Mouse (Mus musculus): ENCODE measurements at regions not wholly inside any gene's neighbourhood (a gene's known extent, or its start where the extent isn't known, plus 50 kb on each side); places are given as distances from the start of the nearest gene placed in this dataset.

GRCm38 (mm10) chr2:166351984-166352383 lies 196.5 kb upstream of the Sulf2 start:
- DNase-seq, result no peak

- DNase-seq, result no peak
Measured at GRCm38 (mm10) chr2:166351581-166351980, 196.1 kb upstream of the Sulf2 start.

- no peak for DNase-seq
Measured at GRCm38 (mm10) chr2:166348654-166349053, 193.2 kb upstream of the Sulf2 start.

GRCm38 (mm10) chr2:166346421-166347182 lies 191.1 kb upstream of the Sulf2 start:
- no peak for DNase-seq

- DNase-seq, result no peak
Measured at GRCm38 (mm10) chr2:166343551-166344340, 188.3 kb upstream of the Sulf2 start.

GRCm38 (mm10) chr2:166342407-166342806 lies 186.9 kb upstream of the Sulf2 start:
- peak; percentile 76 for DNase-seq

- no peak for DNase-seq
Measured at GRCm38 (mm10) chr2:166340196-166340595, 184.7 kb upstream of the Sulf2 start.

- DNase-seq, result no peak
Measured at GRCm38 (mm10) chr2:166339427-166339826, 184.0 kb upstream of the Sulf2 start.

- peak; percentile 42 for DNase-seq
Measured at GRCm38 (mm10) chr2:166338396-166339085, 183.1 kb upstream of the Sulf2 start.

GRCm38 (mm10) chr2:166337666-166338065 lies 182.2 kb upstream of the Sulf2 start:
- DNase-seq, result no peak

- DNase-seq, result peak; percentile 71
Measured at GRCm38 (mm10) chr2:166335702-166336101, 180.2 kb upstream of the Sulf2 start.

GRCm38 (mm10) chr2:166334559-166334958 lies 179.1 kb upstream of the Sulf2 start:
- no peak for DNase-seq

- no peak for DNase-seq
Measured at GRCm38 (mm10) chr2:166333818-166334217, 178.4 kb upstream of the Sulf2 start.

- peak; percentile 28 for DNase-seq
Measured at GRCm38 (mm10) chr2:166332748-166333417, 177.4 kb upstream of the Sulf2 start.

- DNase-seq, result no peak
Measured at GRCm38 (mm10) chr2:166331192-166331591, 175.7 kb upstream of the Sulf2 start.

- no peak for DNase-seq
Measured at GRCm38 (mm10) chr2:166330364-166330763, 174.9 kb upstream of the Sulf2 start.

- no peak for DNase-seq
Measured at GRCm38 (mm10) chr2:166329556-166330340, 174.3 kb upstream of the Sulf2 start.

- no peak for DNase-seq
Measured at GRCm38 (mm10) chr2:166326932-166327331, 171.5 kb upstream of the Sulf2 start.

GRCm38 (mm10) chr2:166324954-166325353 lies 169.5 kb upstream of the Sulf2 start:
- DNase-seq, result no peak

GRCm38 (mm10) chr2:166324439-166324838 lies 169.0 kb upstream of the Sulf2 start:
- DNase-seq, result peak; percentile 79

GRCm38 (mm10) chr2:166322668-166323043 lies 167.2 kb upstream of the Sulf2 start:
- DNase-seq, result no peak
